Mouse (Mus musculus) megakaryocyte, embryonic 14.5 days (primary cell): ENCODE results near the gene Hapln4.

ENCODE experiments used
- FLI1 ChIP-seq: IDR thresholded peaks from 2 replicates; pipeline ENCODE4 v1.6.1; 2012; ENCODE audit warnings: low read length, inconsistent platforms, mixed read lengths
- GATA1 ChIP-seq: IDR thresholded peaks from 3 replicates; pipeline ENCODE4 v1.6.1; 2012; ENCODE audit warnings: mixed read lengths, low read length, inconsistent platforms, borderline replicate concordance

- TF ChIP-seq GATA1 (no peak), FLI1 (no peak)
Measured at GRCm38 (mm10) chr8:70087836-70088650, 4.8 kb downstream of the Hapln4 start.
